Mouse (Mus musculus) forebrain, embryonic 16.5 days (tissue): ENCODE results near the gene Trim37. TPM values are rescaled to one million over a fixed set of nuclear protein-coding genes. Genes with fewer than 3 reads are reported as not detected.
A peak's percentile ranks its signal among the peaks of the same experiment; 100 is the strongest.
"Not testable (repeated sequence)": the region's sequence is repeated elsewhere in the genome, so short reads cannot be mapped to it uniquely, and the experiment has no call there.

Source experiments
- ATAC-seq: fragments of 200-750 bp; cut with Nextera tagmentation; 2 replicates; pipeline ENCODE4 v1.8.0; 2017; ENCODE audit warnings: mild to moderate bottlenecking, moderate library complexity
- H3K27ac ChIP-seq: fragments of 300-500 bp; sonication (generic); 2 replicates; pipeline ENCODE4 v1.5.1; 2014; ENCODE audit warnings: low read length, control low read depth
- H3K27me3 ChIP-seq: fragments of 300-500 bp; sonication (generic); replicated peaks from 2 replicates; pipeline ENCODE4 v1.6.1; 2014; ENCODE audit warnings: low read length; ENCODE audit not compliant: control insufficient read depth, insufficient read depth
- H3K36me3 ChIP-seq: fragments of 300-500 bp; sonication (generic); 2 replicates; pipeline ENCODE4 v1.6.1; 2014; ENCODE audit not compliant: control insufficient read depth, insufficient read depth
- H3K4me1 ChIP-seq: fragments of 300-500 bp; sonication (generic); replicated peaks from 2 replicates; pipeline ENCODE4 v1.6.1; 2014; ENCODE audit warnings: low read length; ENCODE audit not compliant: control insufficient read depth, insufficient read depth
- H3K4me2 ChIP-seq: fragments of 300-500 bp; sonication (generic); 2 replicates; pipeline ENCODE4 v1.6.1; 2014; ENCODE audit warnings: mild to moderate bottlenecking, low read length, control low read depth
- H3K4me3 ChIP-seq: fragments of 300-500 bp; sonication (generic); replicated peaks from 2 replicates; pipeline ENCODE4 v1.5.1; 2014; ENCODE audit warnings: mild to moderate bottlenecking, low read length, control low read depth
- H3K9ac ChIP-seq: fragments of 300-500 bp; sonication (generic); replicated peaks from 2 replicates; pipeline ENCODE4 v1.6.1; 2014; ENCODE audit warnings: low read depth, low read length, control low read depth
- H3K9me3 ChIP-seq: fragments of 300-500 bp; sonication (generic); 2 replicates; pipeline ENCODE4 v1.6.1; 2016; ENCODE audit warnings: low read length; ENCODE audit not compliant: control insufficient read depth
- WGBS: fragments of 180-500 bp; shearing (Covaris S2); extraction: QIAGEN DNeasy Blood & Tissue Kit; methylation state at CpG from one replicate; pipeline ENCODE4 v1.1.7; 2014; 5-methylcytosine and 5-hydroxymethylcytosine counted together
- microRNA counts: library from miRNA; unstranded; fragments of <30 nt; microRNA quantifications from one replicate; lab custom pipeline; 2016
- microRNA-seq: library from miRNA; unstranded; fragments of <30 nt; microRNA quantifications from one replicate; pipeline ENCODE4, GENCODE M21; 2017
- polyA plus RNA-seq: library from polyadenylated mRNA; unstranded; fragments of >200 nt; fragmentation: Nextera tagmentation; extraction: Ambion mirVana; gene quantifications from 2 replicates; pipeline ENCODE4 v1.2.1, GENCODE M21; 2015

The Trim37 gene
- polyA plus RNA-seq, 1 experiment from 2014 or later, result 95.9 TPM

DNA sequence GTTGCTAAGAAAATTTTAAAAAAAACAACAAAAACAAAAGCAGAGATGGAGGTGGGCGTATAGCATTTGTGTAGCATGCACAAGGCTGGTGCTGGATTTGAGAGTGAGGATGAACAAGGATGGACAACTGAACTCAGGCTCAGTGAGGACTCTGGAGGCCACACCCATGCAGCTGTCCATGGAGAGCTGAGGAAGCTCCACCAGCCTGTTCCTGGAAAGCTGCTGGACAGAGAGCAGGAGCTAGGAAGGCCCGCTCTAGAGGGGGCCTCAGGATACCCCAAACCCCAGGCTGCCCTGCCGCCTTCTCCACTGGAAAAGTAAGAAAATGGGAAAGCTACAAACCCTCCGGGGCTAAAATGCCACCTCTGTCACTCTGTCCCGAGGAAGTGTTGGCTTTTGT, 130.4 kb downstream of the Trim37 start:
- WGBS, result 90% methylated on average over 5 of the region's 5 CpGs
- Histone ChIP-seq H3K4me2 (no peak overlapping the region), H3K4me1 (no peaks in the 10 kb centered on the region), H3K27me3 (no peaks in the 10 kb centered on the region), H3K4me3 (no peak overlapping the region), H3K36me3 (no peaks in the 10 kb centered on the region), H3K9me3 (no peaks in the 10 kb centered on the region), H3K9ac (no peak overlapping the region), H3K27ac (no peak overlapping the region)
- no peak for ATAC-seq

- ATAC-seq, result no peak
- 90% methylated on average over 10 of the region's 10 CpGs for WGBS
- H3K4me2 ChIP-seq, result no peak overlapping the region
Observed at GRCm38 (mm10) chr11:87259792-87260191, 132.9 kb downstream of the Trim37 start.

DNA sequence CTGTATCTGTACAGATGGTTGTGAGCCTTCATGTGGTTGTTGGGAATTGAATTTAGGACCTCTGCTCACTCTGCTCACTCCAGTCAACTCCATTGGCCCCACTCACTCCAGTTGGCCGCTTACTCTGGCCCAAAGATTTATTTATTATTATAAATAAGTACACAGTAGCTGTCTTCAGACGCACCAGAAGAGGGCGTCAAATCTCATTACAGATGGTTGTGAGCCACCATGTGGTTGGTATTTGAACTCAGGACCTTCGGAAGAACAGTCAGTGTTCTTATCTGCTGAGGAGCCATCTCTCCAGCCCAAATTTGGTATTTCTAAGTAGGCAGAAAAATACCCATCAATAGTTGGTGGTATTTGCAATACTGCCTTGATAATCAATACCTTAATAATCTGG, 134.8 kb downstream of the Trim37 start:
- not testable (repeated sequence) for H3K36me3 ChIP-seq, H3K4me2 ChIP-seq, ATAC-seq, H3K27me3 ChIP-seq, H3K9ac ChIP-seq, H3K4me3 ChIP-seq, H3K4me1 ChIP-seq, H3K9me3 ChIP-seq, H3K27ac ChIP-seq
- 77% methylated on average over 4 of the region's 4 CpGs for WGBS

More at GRCm38 (mm10) chr11:87259792-87260191, 132.9 kb downstream of the Trim37 start:
- H3K4me1 ChIP-seq, result peaks cover 9% of the 10 kb centered on the region
- H3K27me3 ChIP-seq, result no peaks in the 10 kb centered on the region
- H3K9me3 ChIP-seq, result no peaks in the 10 kb centered on the region
- no peak overlapping the region for H3K4me3 ChIP-seq
- H3K9ac ChIP-seq, result no peak overlapping the region
- H3K36me3 ChIP-seq, result no peaks in the 10 kb centered on the region
- H3K27ac ChIP-seq, result no peak overlapping the region

GRCm38 (mm10) chr11:87263946-87264345, 137.1 kb downstream of the Trim37 start:
- Histone ChIP-seq H3K27ac (no peak overlapping the region), H3K9ac (no peak overlapping the region), H3K27me3 (no peaks in the 10 kb centered on the region), H3K4me1 (peaks cover 9% of the 10 kb centered on the region), H3K36me3 (no peaks in the 10 kb centered on the region), H3K4me2 (no peak overlapping the region), H3K9me3 (no peaks in the 10 kb centered on the region), H3K4me3 (no peak overlapping the region)
- no peak for ATAC-seq
- 25% methylated on average over 7 of the region's 7 CpGs for WGBS

GRCm38 (mm10) chr11:87266246-87266645, 139.4 kb downstream of the Trim37 start:
- Histone ChIP-seq H3K4me3 (no peak overlapping the region), H3K36me3 (no peaks in the 10 kb centered on the region), H3K4me2 (no peak overlapping the region), H3K27ac (no peak overlapping the region), H3K27me3 (no peaks in the 10 kb centered on the region), H3K9me3 (no peaks in the 10 kb centered on the region), H3K4me1 (peaks cover 13% of the 10 kb centered on the region), H3K9ac (no peak overlapping the region)
- no peak for ATAC-seq
- 68% methylated on average over 4 of the region's 4 CpGs for WGBS

DNA sequence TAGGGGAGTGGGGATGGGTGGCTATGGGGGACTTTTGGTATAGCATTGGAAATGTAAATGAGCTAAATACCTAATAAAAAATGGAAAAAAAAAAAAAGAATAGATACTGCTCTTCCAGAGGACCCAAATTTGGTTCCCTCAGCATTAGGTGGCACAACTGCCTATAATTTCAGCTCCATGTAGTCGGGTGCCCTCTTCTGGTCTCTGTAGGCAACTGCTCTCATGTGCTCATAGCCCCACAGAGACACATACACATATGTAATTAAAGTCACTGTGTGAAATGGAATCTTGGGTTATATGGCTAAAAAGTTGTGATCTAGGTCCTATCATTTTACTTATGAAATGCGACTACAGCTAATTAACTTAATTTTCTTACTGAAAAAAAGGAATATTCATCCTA, 141.9 kb downstream of the Trim37 start:
- Histone ChIP-seq H3K4me1 (peaks cover 12% of the 10 kb centered on the region), H3K4me2 (no peak overlapping the region), H3K9me3 (0 out of 2 replicates have a peak, but pooled peaks cover 2% of the 10 kb centered on the region), H3K27me3 (no peaks in the 10 kb centered on the region), H3K27ac (no peak overlapping the region), H3K4me3 (no peak overlapping the region), H3K36me3 (no peaks in the 10 kb centered on the region), H3K9ac (no peak overlapping the region)
- ATAC-seq, result no peak
- 94% methylated on average over 2 of the region's 2 CpGs for WGBS

MicroRNA genes within 50 kb of the gene (microRNA counts, 519-probe panel; counts per million panel counts)
- microRNA mmu-miR-301a (lab: Ali Mortazavi, UCI), result 4,242 counts per million, percentile 95 among the panel's probes with 10 or more counts

Small RNAs within 50 kb of the gene (microRNA-seq; reads per million reads assigned to microRNA genes)
- gene Mir301, result 2,569 reads per million, percentile 85 among the genes with 10 or more reads in this experiment

Other genes with a start within 250 kb of the Trim37 start
- gene Ypel2, start 133.4 kb upstream of the Trim37 start, polyA plus RNA-seq, result 7.1 and 8.1 TPM in 2 replicates
- gene Gdpd1, start 53.0 kb upstream of the Trim37 start, polyA plus RNA-seq, result 195 and 209 TPM in 2 replicates
- gene Smg8, start 40.3 kb upstream of the Trim37 start, polyA plus RNA-seq, result 23.9 and 27.3 TPM in 2 replicates
- 3.5 and 3.8 TPM in 2 replicates for gene Prr11, start 18.4 kb upstream of the Trim37 start, polyA plus RNA-seq
- 73.0 and 78.6 TPM in 2 replicates for gene Ska2, start 17.8 kb upstream of the Trim37 start, polyA plus RNA-seq
- 23.1 and 26.5 TPM in 2 replicates for gene Ppm1e, start 231.9 kb downstream of the Trim37 start, polyA plus RNA-seq